Mouse (Mus musculus) liver, adult 2 months (tissue): Measurements from ENCODE around the gene Capza1.

Experiments used
- CTCF ChIP-seq: fragments of 200-500 bp; IDR thresholded peaks from 2 replicates; pipeline ENCODE4 v1.5.1; 2011; ENCODE audit warnings: low read depth, low read length, control low read depth
- POLR2A ChIP-seq: fragments of 200-500 bp; IDR thresholded peaks from 2 replicates; pipeline ENCODE4 v1.6.1; 2011; ENCODE audit warnings: low read length, control low read depth; ENCODE audit not compliant: insufficient read depth; ENCODE audit errors: extremely low read depth

DNA sequence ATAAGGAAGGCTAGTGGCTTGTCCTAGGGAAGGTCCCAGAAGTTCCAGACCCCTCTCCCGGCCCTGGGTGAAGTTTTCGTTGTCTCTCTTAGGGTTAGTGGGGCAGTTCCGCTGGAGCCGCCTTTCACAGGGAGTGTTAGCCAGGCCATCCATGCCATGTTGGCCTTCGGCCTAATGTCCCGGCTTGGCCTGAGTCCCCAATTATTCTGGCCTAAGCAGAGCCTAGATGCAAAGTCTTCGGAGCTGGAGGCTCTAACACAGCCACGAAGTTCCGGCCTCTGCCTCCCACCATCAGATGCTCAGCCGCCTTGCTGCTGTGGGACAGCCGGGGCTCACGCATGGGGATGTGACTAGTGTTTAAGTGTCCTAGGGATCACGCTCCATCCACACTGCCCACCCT is 74.5 kb downstream of the Capza1 start:
- TF ChIP-seq CTCF (no peak), POLR2A (no peak)
